Mouse (Mus musculus): ENCODE data around the gene Rassf7.

Gene Rassf7

GRCm38 (mm10) chr7:141215101-141215879 lies at the start of gene Rassf7:
Rassf7 (plus strand) TSS chr7:141215860.
- DNase-seq (ENCODE audit: inconsistent age in 2 of 2, low spot score in 1 of 2): peak; percentile 95 to 97

- DNase-seq (ENCODE audit: inconsistent age in 2 of 2, low spot score in 1 of 2): peak; percentile 86 to 93
Measured at GRCm38 (mm10) chr7:141167901-141168517, 47.7 kb upstream of the Rassf7 start.

- DNase-seq (ENCODE audit: inconsistent age in 2 of 2, low spot score in 1 of 2): peak; percentile 88 to 95
Measured at GRCm38 (mm10) chr7:141168518-141168953, 47.1 kb upstream of the Rassf7 start.

- peak in 1 of 2 experiments; percentile 61 for DNase-seq (ENCODE audit: inconsistent age in 2 of 2, low spot score in 1 of 2)
Measured at GRCm38 (mm10) chr7:141169300-141169699, 46.4 kb upstream of the Rassf7 start.

GRCm38 (mm10) chr7:141169866-141170265 lies 45.8 kb upstream of the Rassf7 start:
- no peak for DNase-seq (ENCODE audit: inconsistent age in 2 of 2, low spot score in 1 of 2)

GRCm38 (mm10) chr7:141172116-141173006 lies 43.3 kb upstream of the Rassf7 start, which contains the start of gene Rnh1:
Rnh1 (minus strand) TSS chr7:141172857.
- DNase-seq (ENCODE audit: inconsistent age in 2 of 2, low spot score in 1 of 2): peak; percentile 94 to 98

GRCm38 (mm10) chr7:141173323-141173850 lies 42.3 kb upstream of the Rassf7 start:
- no peak for DNase-seq (ENCODE audit: inconsistent age in 2 of 2, low spot score in 1 of 2)

- DNase-seq (ENCODE audit: inconsistent age in 2 of 2, low spot score in 1 of 2): no peak
Measured at GRCm38 (mm10) chr7:141175068-141175467, 40.6 kb upstream of the Rassf7 start.

GRCm38 (mm10) chr7:141176173-141176572 lies 39.5 kb upstream of the Rassf7 start:
- DNase-seq (ENCODE audit: inconsistent age in 2 of 2, low spot score in 1 of 2): peak; percentile 86 to 95

GRCm38 (mm10) chr7:141188194-141188593 lies 27.5 kb upstream of the Rassf7 start:
- DNase-seq (ENCODE audit: inconsistent age in 2 of 2, low spot score in 1 of 2): no peak

GRCm38 (mm10) chr7:141188733-141189132 lies 26.9 kb upstream of the Rassf7 start:
- DNase-seq (ENCODE audit: inconsistent age in 2 of 2, low spot score in 1 of 2): no peak

- no peak for DNase-seq (ENCODE audit: inconsistent age in 2 of 2, low spot score in 1 of 2)
Measured at GRCm38 (mm10) chr7:141190220-141190619, 25.4 kb upstream of the Rassf7 start.

GRCm38 (mm10) chr7:141191036-141191435 lies 24.6 kb upstream of the Rassf7 start:
- DNase-seq (ENCODE audit: inconsistent age in 2 of 2, low spot score in 1 of 2): peak in 1 of 2 experiments; percentile 66

- peak in 1 of 2 experiments; percentile 52 for DNase-seq (ENCODE audit: inconsistent age in 2 of 2, low spot score in 1 of 2)
Measured at GRCm38 (mm10) chr7:141191796-141192685, 23.6 kb upstream of the Rassf7 start.

- peak in 1 of 2 experiments; percentile 53 for DNase-seq (ENCODE audit: inconsistent age in 2 of 2, low spot score in 1 of 2)
Measured at GRCm38 (mm10) chr7:141192776-141193347, 22.8 kb upstream of the Rassf7 start.

GRCm38 (mm10) chr7:141193348-141193856 lies 22.3 kb upstream of the Rassf7 start:
- DNase-seq (ENCODE audit: inconsistent age in 2 of 2, low spot score in 1 of 2): peak in 1 of 2 experiments; percentile 90

GRCm38 (mm10) chr7:141193948-141194347 lies 21.7 kb upstream of the Rassf7 start, which contains the start of the genes Hras and Lrrc56:
Hras (minus strand) TSS chr7:141194005.
Lrrc56 (plus strand) TSS chr7:141194157.
- DNase-seq (ENCODE audit: inconsistent age in 2 of 2, low spot score in 1 of 2): peak; percentile 98 to 99

- DNase-seq (ENCODE audit: inconsistent age in 2 of 2, low spot score in 1 of 2): no peak
Measured at GRCm38 (mm10) chr7:141194409-141194808, 21.3 kb upstream of the Rassf7 start.

- DNase-seq (ENCODE audit: inconsistent age in 2 of 2, low spot score in 1 of 2): peak; percentile 91 to 96
Measured at GRCm38 (mm10) chr7:141194830-141195229, 20.8 kb upstream of the Rassf7 start.

Measured in adrenal gland, adult (tissue).